Mouse (Mus musculus) C2C12 (cell line): ENCODE results near the gene Hfe2.

Experiments used
- CTCF ChIP-seq: IDR thresholded peaks from one replicate; pipeline ENCODE4 v1.5.1; 2011; ENCODE audit not compliant: control insufficient read depth, insufficient read depth, insufficient read length
- MAX ChIP-seq: IDR thresholded peaks from one replicate; pipeline ENCODE4 v1.6.1; 2011; ENCODE audit warnings: mild to moderate bottlenecking, control low read depth
- USF1 ChIP-seq: IDR thresholded peaks from one replicate; pipeline ENCODE4 v1.6.1; 2011; ENCODE audit warnings: low read depth, mild to moderate bottlenecking, control low read depth, moderate library complexity

DNA sequence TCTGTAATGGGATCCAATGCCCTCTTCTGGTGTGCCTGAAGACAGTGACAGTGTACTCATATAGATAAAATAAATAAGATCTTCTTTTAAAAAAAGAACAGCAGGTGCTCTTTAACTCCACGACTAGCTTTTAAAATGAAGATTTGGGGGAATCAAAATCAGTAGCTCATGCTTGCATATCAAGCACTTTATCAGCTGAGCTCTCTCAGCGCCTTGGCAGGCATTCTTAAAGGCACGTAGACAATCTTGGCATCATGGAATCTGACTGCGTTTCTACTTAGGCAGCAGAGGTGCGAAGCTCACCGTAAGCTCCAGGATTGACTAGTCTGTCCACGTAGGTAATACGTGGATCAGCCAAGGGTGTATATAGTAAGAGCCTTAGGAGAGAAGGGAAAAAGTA lies 17.6 kb downstream of the Hfe2 start:
- no peak for TF ChIP-seq CTCF
- no peak for TF ChIP-seq MAX
- no peak for TF ChIP-seq USF1
